Mouse (Mus musculus): ENCODE data around the gene Wfdc15a. TPM values are rescaled to one million over a fixed set of nuclear protein-coding genes. Genes with fewer than 3 reads are reported as not detected.

Wfdc15a gene
- total and polyA plus RNA-seq, 3 experiments: not detected

GRCm38 (mm10) chr2:164152341-164152740 is 47.6 kb downstream of the Wfdc15a start:
- no peak for DNase-seq (ENCODE audit: low read depth, low spot score)
- no peak overlapping the region for H3K4me3 ChIP-seq (ENCODE audit: control insufficient read depth in 1 of 2, insufficient read depth in 1 of 2, low read depth in 2 of 2, low read length in 2 of 2)
- no peak overlapping the region for H3K27ac ChIP-seq (ENCODE audit: control insufficient read depth, low read depth, low read length)
- no peaks in the 10 kb centered on the region for H3K4me1 ChIP-seq (ENCODE audit: control insufficient read depth in 1 of 2, insufficient read depth in 2 of 2, low read length in 2 of 2)
- H3K9ac ChIP-seq (ENCODE audit: control insufficient read depth, low read depth, low read length, poor library complexity, severe bottlenecking): no peak overlapping the region
- TF ChIP-seq KAT2A (conservative IDR thresholded peaks at IDR 0.05; ENCODE audit: low read depth, low read length) (no peak), GATA1 (IDR thresholded peaks at IDR 0.05; ENCODE audit: low read depth, low read length) (no peak), MXI1 (IDR thresholded peaks at IDR 0.05; ENCODE audit: low read depth, low read length) (no peak), MAZ (IDR thresholded peaks at IDR 0.05; ENCODE audit: low read depth, low read length) (no peak), UBTF (IDR thresholded peaks at IDR 0.05; ENCODE audit: borderline replicate concordance, insufficient read depth, low read depth, low read length) (no peak), TCF12 (IDR thresholded peaks at IDR 0.05; ENCODE audit: low read depth, low read length) (no peak), JUND (IDR thresholded peaks at IDR 0.05; ENCODE audit: low read depth, low read length) (no peak), ZKSCAN1 (IDR thresholded peaks at IDR 0.05; ENCODE audit: low read depth, low read length) (no peak), ETS1 (IDR thresholded peaks at IDR 0.05; ENCODE audit: low read depth, low read length) (no peak), TAL1 (IDR thresholded peaks at IDR 0.05; ENCODE audit: low read length) (no peak), ZC3H11A (IDR thresholded peaks at IDR 0.05; ENCODE audit: low read depth, low read length) (no peak), BHLHE40 (IDR thresholded peaks at IDR 0.05; ENCODE audit: borderline replicate concordance, low read depth, low read length) (no peak), USF1 (IDR thresholded peaks at IDR 0.05; ENCODE audit: low read depth, low read length) (no peak), EP300 (IDR thresholded peaks at IDR 0.05; ENCODE audit: low read depth in 1 of 2, low read length in 2 of 2) (no peak), NELFE (IDR thresholded peaks at IDR 0.05; ENCODE audit: low read depth, low read length) (no peak), RAD21 (IDR thresholded peaks at IDR 0.05; ENCODE audit: low read depth, low read length) (no peak), POLR2AphosphoS2 (IDR thresholded peaks at IDR 0.05; ENCODE audit: low read length) (no peak)
- H3K9me3 ChIP-seq (replicated peaks; ENCODE audit: insufficient read depth, low read length): no peaks in the 10 kb centered on the region
- H3K79me2 ChIP-seq (ENCODE audit: control insufficient read depth, insufficient read depth, low read length, poor library complexity): no peaks in the 10 kb centered on the region
- H3K27me3 ChIP-seq (ENCODE audit: control insufficient read depth in 1 of 2, insufficient read depth in 2 of 2, low read length in 2 of 2): no peaks in the 10 kb centered on the region
- peaks cover 0 to 8% of the 10 kb centered on the region in 2 experiments; a peak in 2 of 4 replicates for H3K36me3 ChIP-seq (ENCODE audit: control insufficient read depth in 1 of 2, insufficient read depth in 2 of 2, low read length in 2 of 2)

- no peak overlapping the region for H3K9ac ChIP-seq (ENCODE audit: control insufficient read depth, low read depth, low read length, poor library complexity, severe bottlenecking)
- peaks cover 0 to 7% of the 10 kb centered on the region in 2 experiments; a peak in 2 of 4 replicates for H3K36me3 ChIP-seq (ENCODE audit: control insufficient read depth in 1 of 2, insufficient read depth in 2 of 2, low read length in 2 of 2)
- DNase-seq (ENCODE audit: low read depth, low spot score): no peak
These were observed 49.7 kb downstream of the Wfdc15a start for GRCm38 (mm10) chr2:164150086-164150760.

More at GRCm38 (mm10) chr2:164150086-164150760, 49.7 kb downstream of the Wfdc15a start:
- H3K4me1 ChIP-seq (ENCODE audit: control insufficient read depth in 1 of 2, insufficient read depth in 2 of 2, low read length in 2 of 2): no peaks in the 10 kb centered on the region
- no peaks in the 10 kb centered on the region for H3K79me2 ChIP-seq (ENCODE audit: control insufficient read depth, insufficient read depth, low read length, poor library complexity)
- TF ChIP-seq MAX (IDR thresholded peaks at IDR 0.05; ENCODE audit: low read length): no peak
- TF ChIP-seq MEF2A (IDR thresholded peaks at IDR 0.05; ENCODE audit: extremely low read depth, insufficient replicate concordance, low read depth, low read length, poor library complexity, severe bottlenecking): no peak
- TF ChIP-seq MAZ (IDR thresholded peaks at IDR 0.05; ENCODE audit: low read depth, low read length): no peak
- TF ChIP-seq ZMIZ1 (IDR thresholded peaks at IDR 0.05; ENCODE audit: low read depth, low read length): no peak
- no peak for TF ChIP-seq POLR2AphosphoS5 (IDR thresholded peaks at IDR 0.05; ENCODE audit: borderline replicate concordance, low read depth, low read length)
- H3K27me3 ChIP-seq (ENCODE audit: control insufficient read depth in 1 of 2, insufficient read depth in 2 of 2, low read length in 2 of 2): no peaks in the 10 kb centered on the region
- no peak overlapping the region for H3K27ac ChIP-seq (ENCODE audit: control insufficient read depth, low read depth, low read length)
- no peaks in the 10 kb centered on the region for H3K9me3 ChIP-seq (replicated peaks; ENCODE audit: insufficient read depth, low read length)
- H3K4me3 ChIP-seq (ENCODE audit: control insufficient read depth in 1 of 2, insufficient read depth in 1 of 2, low read depth in 2 of 2, low read length in 2 of 2): no peak overlapping the region

All from MEL (cell line).